Mouse (Mus musculus) mouse embryonic stem cell (cell line): Measurements from ENCODE around the gene Fam160a1.

Experiments used
- in situ Hi-C, 2 experiments: fragments of 300-500 bp; cut with MboI; formaldehyde crosslinking; loops; 1 replicate in 1 of 2; 3 replicates in 1 of 2; pipeline ENCODE4 v1.14.3; 2019 to 2020; ENCODE audit warnings: low sequenced_read_pairs in 2 of 2, low pct_unique_long_range_greater_than_20kb in 1 of 2, mixed read lengths in 1 of 2; ENCODE audit not compliant: unreplicated experiment in 1 of 2

Gene Fam160a1

GRCm38 (mm10) chr3:85773886-85774285, 43.2 kb downstream of the Fam160a1 start:
- in situ Hi-C loops, result no loop called here

- in situ Hi-C loops, result no loop called here
Observed at GRCm38 (mm10) chr3:85773425-85773824, 43.7 kb downstream of the Fam160a1 start.

DNA sequence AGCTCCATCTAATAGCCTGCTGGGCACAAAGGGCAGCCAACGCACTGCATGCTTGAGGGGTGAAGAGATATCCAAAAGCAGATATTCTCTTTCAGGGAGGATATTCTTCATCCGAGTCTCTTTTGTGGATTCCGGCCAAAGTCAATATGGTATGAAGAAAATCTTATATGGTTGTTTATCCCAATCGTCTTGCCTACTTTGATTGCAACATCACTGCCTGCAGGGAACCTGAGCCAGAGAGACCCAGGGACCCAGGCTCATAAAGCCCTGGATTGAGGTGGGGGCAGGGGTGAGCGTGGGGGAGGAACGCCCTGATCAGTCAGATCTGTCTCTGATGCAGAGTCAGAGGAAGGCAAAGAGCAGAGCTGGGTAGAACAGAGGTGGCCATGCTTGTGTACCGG, 52.2 kb downstream of the Fam160a1 start:
- in situ Hi-C loops, result no loop called here

DNA sequence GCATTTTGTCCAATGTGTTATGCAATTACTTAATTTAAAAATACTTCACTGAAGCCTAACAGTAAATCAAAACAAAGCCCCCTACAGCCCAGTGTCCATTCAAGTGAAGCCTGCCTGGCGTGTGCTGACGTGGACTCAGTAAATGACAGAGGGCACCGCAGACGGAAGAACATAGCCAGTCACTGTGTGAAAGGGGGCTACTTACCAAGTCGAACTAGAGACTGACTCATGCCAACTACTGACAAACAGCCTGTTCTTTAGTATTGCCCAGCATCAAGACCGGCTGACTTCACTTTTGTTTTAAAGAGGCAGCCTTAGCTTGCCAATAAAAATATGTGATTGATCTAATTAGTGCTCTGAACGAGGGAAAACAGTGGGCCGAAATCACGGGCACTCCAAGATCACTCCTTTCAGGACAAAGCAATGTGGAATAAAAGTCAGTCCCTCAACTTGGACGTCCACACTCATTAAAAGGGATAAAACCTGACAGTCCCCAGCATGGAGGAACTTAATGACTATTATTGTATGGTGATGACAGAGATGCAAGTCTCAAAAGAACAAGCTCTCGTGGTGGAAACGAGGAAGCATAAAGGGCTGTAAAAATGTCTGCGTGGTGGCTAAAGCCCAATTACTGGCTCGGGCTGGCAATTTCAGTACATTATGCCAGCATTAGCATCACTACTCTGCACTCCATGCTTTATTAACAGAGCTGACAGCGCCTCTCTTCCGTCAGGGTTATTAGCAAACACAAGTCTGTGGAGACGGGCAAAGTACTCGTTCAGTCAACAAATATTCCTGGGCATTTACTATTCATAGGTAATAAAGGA, 52.9 kb downstream of the Fam160a1 start:
- in situ Hi-C loops, result no loop called here

- in situ Hi-C loops, result no loop called here
Observed at GRCm38 (mm10) chr3:85757944-85758343, 59.1 kb downstream of the Fam160a1 start.

- in situ Hi-C loops, result no loop called here
Observed at GRCm38 (mm10) chr3:85757435-85757834, 59.7 kb downstream of the Fam160a1 start.

- in situ Hi-C loops, result no loop called here
Observed at GRCm38 (mm10) chr3:85749348-85749747, 67.7 kb downstream of the Fam160a1 start.

DNA sequence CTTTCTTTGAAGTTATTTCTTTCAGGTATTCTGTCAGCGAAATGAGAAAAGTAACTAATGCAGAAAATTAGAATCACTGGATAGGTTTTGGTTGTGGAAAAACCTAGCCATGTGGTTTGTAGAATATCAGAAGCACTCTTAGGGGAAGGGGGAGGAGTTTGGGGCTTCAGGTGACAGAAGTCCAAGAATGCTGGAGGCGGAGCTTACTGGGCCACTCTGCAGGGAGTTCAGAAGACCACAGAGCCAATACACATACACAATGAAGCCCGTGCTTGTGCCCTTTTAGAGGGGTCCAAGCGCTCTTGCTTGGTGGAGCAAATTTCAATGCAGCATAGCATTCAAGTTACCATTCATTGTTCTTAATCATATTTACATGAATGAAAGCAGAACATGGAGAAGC, 68.2 kb downstream of the Fam160a1 start:
- in situ Hi-C loops, result no loop called here

GRCm38 (mm10) chr3:85746116-85746515, 71.0 kb downstream of the Fam160a1 start:
- in situ Hi-C loops, result no loop called here

DNA sequence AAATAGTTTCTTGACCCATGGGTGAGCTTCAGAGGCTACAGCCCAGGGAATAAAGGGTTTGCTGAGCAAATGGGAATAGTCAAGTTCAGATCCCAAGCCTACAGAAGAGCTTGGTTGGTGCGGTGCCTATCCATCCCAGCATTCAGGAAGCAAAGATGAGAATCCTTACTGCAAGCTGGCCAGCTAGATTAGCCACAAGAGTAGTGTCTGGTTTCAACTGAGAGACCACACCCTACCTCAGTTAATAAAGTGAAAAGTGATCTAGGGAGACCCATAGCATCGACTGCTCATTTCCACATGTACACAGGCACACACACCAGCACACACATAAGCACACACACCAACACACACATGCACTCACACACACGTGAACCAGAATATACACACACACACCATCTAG, 75.3 kb downstream of the Fam160a1 start:
- in situ Hi-C loops, result no loop called here

DNA sequence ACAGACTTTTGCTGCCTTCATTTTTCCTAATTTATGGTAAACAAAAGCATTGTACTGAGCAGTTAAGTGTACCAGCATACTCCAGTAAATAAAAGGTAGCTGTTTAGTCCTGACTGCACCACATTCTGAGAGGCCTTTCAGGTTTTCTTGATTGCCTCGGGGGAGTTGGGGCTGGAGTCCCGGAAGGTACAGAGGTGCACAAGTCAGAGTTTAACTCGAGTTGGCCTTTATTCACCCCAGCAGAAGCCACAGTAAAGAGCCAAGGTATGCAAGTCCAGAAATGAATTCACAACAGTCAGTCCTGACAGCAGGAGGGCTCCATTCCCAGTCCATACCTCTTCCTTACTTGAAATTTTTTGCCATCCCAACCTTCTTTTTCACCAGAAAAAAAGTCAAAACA, 78.5 kb downstream of the Fam160a1 start:
- in situ Hi-C loops, result no loop called here

DNA sequence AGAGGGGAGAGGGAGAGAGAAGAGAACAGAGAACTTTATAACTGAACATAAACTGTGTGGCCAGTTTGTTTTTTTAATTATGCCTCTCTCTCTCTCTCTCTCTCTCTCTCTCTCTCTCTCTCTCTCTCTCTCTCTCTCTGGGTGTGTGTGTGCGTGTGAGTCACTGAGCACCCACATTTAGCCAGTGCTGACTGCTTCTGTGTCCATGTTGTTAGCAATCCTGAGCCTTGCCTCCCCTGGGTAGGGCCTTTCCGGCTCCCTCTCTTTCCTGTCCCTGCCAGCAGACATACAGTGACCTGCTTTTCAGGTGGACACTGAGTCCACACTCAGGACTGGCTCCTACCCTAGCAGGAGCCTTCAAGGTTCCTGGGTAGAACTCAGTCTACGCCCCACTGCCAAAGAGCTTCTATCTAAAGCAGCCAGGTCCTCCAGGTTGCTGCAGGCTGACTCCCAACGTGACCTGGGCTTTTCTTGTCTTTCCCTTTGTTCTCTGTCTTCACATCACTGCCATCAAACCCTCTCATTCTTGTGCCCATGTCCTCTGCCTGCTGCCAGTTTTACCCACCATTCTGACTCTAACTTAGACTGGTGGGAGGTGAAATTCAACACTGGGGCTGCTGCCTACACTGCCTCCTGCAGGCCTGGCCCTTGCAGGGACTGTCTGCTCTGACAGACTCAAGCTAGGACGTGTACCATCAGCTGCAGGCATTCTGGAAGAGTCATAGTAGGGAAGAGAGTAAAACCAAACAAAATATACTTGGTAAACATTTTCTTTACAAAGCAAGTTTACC, 83.0 kb downstream of the Fam160a1 start:
- in situ Hi-C loops, result no loop called here

- in situ Hi-C loops, result no loop called here
Observed at GRCm38 (mm10) chr3:85727171-85727570, 89.9 kb downstream of the Fam160a1 start.

- in situ Hi-C loops, result no loop called here
Observed at GRCm38 (mm10) chr3:85725971-85726370, 91.1 kb downstream of the Fam160a1 start.

- in situ Hi-C loops, result no loop called here
Observed at GRCm38 (mm10) chr3:85725110-85725509, 92.0 kb downstream of the Fam160a1 start.

- in situ Hi-C loops, result loop anchor here in 1 of 2 experiments (25.0 kb wide), 1 partner anchor 390 kb away; no protein-coding TSS in a partner anchor
Observed at GRCm38 (mm10) chr3:85722581-85722980, 94.5 kb downstream of the Fam160a1 start.

DNA sequence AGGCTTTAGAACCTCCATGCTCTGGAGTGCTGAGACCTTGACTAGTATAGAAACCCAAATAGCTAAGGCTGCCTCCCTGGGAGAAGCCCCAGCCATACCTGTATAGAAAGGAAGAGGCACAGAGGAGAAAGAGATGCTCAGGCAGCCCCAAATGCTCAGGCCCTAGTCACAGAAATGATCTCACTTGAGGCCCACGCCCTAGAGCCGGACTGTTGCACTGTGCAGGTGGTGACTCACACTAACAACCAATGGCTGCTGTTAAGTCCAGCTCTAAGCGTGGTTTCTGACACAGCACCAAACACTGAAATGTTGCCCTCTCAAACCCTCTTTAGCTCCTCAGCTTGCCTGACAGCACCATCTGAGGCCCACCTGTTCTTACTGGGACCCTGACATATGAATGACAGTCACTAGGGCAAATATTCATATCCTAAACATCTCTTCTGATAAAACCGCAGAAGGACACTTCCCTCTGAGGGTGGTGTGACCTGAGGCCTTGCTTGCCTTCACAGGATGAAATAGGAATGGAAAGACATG, 101.3 kb downstream of the Fam160a1 start:
- in situ Hi-C loops, result loop anchor here in 1 of 2 experiments (25.0 kb wide), 1 partner anchor 396 kb away; no protein-coding TSS in a partner anchor

GRCm38 (mm10) chr3:85713936-85714709, 103.0 kb downstream of the Fam160a1 start:
- in situ Hi-C loops, result loop anchor here in 1 of 2 experiments (25.0 kb wide), 1 partner anchor 398 kb away; no protein-coding TSS in a partner anchor
